Mouse (Mus musculus): ENCODE measurements around the gene Ncl. TPM values are rescaled to one million over a fixed set of nuclear protein-coding genes. Genes with fewer than 3 reads are reported as not detected.

Gene Ncl
- 368 and 423 TPM in 2 replicates for polyA plus RNA-seq (2015; fragmentation: Nextera tagmentation; extraction: Ambion mirVana)

- WGBS: under 1% methylated on average over 100 of the region's 102 CpGs
- peak within 1 kb of the TSS; percentile 100 for H3K27ac ChIP-seq
- peak within 1 kb of the TSS; percentile 90 for H3K9ac ChIP-seq
- H3K9me3 ChIP-seq: no peaks in the 10 kb centered on the region
- H3K4me3 ChIP-seq (replicated peaks): peak within 1 kb of the TSS; percentile 80
- ATAC-seq (ENCODE audit: insufficient read depth, low FRiP score, low read depth): peak; percentile 98
- H3K36me3 ChIP-seq: peaks cover 31% of the 10 kb centered on the region
- H3K4me1 ChIP-seq: peaks cover 17% of the 10 kb centered on the region
- H3K27me3 ChIP-seq (replicated peaks): no peaks in the 10 kb centered on the region
- H3K4me2 ChIP-seq: peak within 1 kb of the TSS; percentile 73
Measured at GRCm38 (mm10) chr1:86358906-86359797, at the start of gene Ncl. TSS of gene Ncl (minus strand) at chr1:86359400.

- 0 out of 2 replicates have a peak, but pooled peaks cover 9% of the 10 kb centered on the region for H3K4me1 ChIP-seq
- no peak overlapping the region for H3K4me2 ChIP-seq
- H3K36me3 ChIP-seq: no peaks in the 10 kb centered on the region
- ATAC-seq (ENCODE audit: insufficient read depth, low FRiP score, low read depth): no peak
- H3K9me3 ChIP-seq: no peaks in the 10 kb centered on the region
- 78% methylated on average over 10 of the region's 10 CpGs for WGBS
- H3K27ac ChIP-seq: no peak overlapping the region
- no peak overlapping the region for H3K9ac ChIP-seq
- H3K27me3 ChIP-seq (replicated peaks): no peaks in the 10 kb centered on the region
- H3K4me3 ChIP-seq (replicated peaks): no peak overlapping the region
Measured at GRCm38 (mm10) chr1:86408515-86408914, 49.3 kb upstream of the Ncl start.

- peak; percentile 45; the same call in 1 of the 2 replicates for ATAC-seq (ENCODE audit: insufficient read depth, low FRiP score, low read depth)
- no peak overlapping the region for H3K27ac ChIP-seq
- WGBS: 49% methylated on average over 8 of the region's 8 CpGs
Measured at GRCm38 (mm10) chr1:86406914-86407313, 47.7 kb upstream of the Ncl start.

GRCm38 (mm10) chr1:86406313-86406712, 47.1 kb upstream of the Ncl start:
- Histone ChIP-seq H3K4me1 (0 out of 2 replicates have a peak, but pooled peaks cover 9% of the 10 kb centered on the region), H3K27ac (no peak overlapping the region), H3K4me3 (replicated peaks) (no peak overlapping the region), H3K9ac (no peak overlapping the region), H3K9me3 (no peaks in the 10 kb centered on the region), H3K4me2 (no peak overlapping the region), H3K36me3 (no peaks in the 10 kb centered on the region), H3K27me3 (replicated peaks) (no peaks in the 10 kb centered on the region)
- no peak for ATAC-seq (ENCODE audit: insufficient read depth, low FRiP score, low read depth)
- 69% methylated on average over 4 of the region's 4 CpGs for WGBS

More at GRCm38 (mm10) chr1:86406914-86407313, 47.7 kb upstream of the Ncl start:
- H3K4me1 ChIP-seq: 0 out of 2 replicates have a peak, but pooled peaks cover 9% of the 10 kb centered on the region
- no peak overlapping the region for H3K4me2 ChIP-seq
- no peaks in the 10 kb centered on the region for H3K9me3 ChIP-seq
- H3K27me3 ChIP-seq (replicated peaks): no peaks in the 10 kb centered on the region
- no peaks in the 10 kb centered on the region for H3K36me3 ChIP-seq
- H3K9ac ChIP-seq: no peak overlapping the region
- H3K4me3 ChIP-seq (replicated peaks): no peak overlapping the region

GRCm38 (mm10) chr1:86404834-86405233, 45.6 kb upstream of the Ncl start:
- H3K9me3 ChIP-seq: no peaks in the 10 kb centered on the region
- H3K27me3 ChIP-seq (replicated peaks): no peaks in the 10 kb centered on the region
- no peaks in the 10 kb centered on the region for H3K36me3 ChIP-seq
- H3K4me2 ChIP-seq: no peak overlapping the region
- H3K9ac ChIP-seq: no peak overlapping the region
- WGBS: 60% methylated on average over 5 of the region's 5 CpGs
- no peak overlapping the region for H3K4me3 ChIP-seq (replicated peaks)
- no peak overlapping the region for H3K27ac ChIP-seq
- 0 out of 2 replicates have a peak, but pooled peaks cover 9% of the 10 kb centered on the region for H3K4me1 ChIP-seq
- no peak for ATAC-seq (ENCODE audit: insufficient read depth, low FRiP score, low read depth)

- ATAC-seq (ENCODE audit: insufficient read depth, low FRiP score, low read depth): no peak
- Histone ChIP-seq H3K9ac (no peak overlapping the region), H3K4me2 (no peak overlapping the region), H3K27ac (no peak overlapping the region), H3K9me3 (no peaks in the 10 kb centered on the region), H3K36me3 (no peaks in the 10 kb centered on the region), H3K27me3 (replicated peaks) (no peaks in the 10 kb centered on the region), H3K4me1 (no peaks in the 10 kb centered on the region), H3K4me3 (replicated peaks) (no peak overlapping the region)
- 54% methylated on average over 8 of the region's 8 CpGs for WGBS
Measured at GRCm38 (mm10) chr1:86400096-86400754, 41.0 kb upstream of the Ncl start.

GRCm38 (mm10) chr1:86399322-86399721, 40.1 kb upstream of the Ncl start:
- no peaks in the 10 kb centered on the region for H3K36me3 ChIP-seq
- no peaks in the 10 kb centered on the region for H3K9me3 ChIP-seq
- no peak overlapping the region for H3K4me2 ChIP-seq
- no peak overlapping the region for H3K27ac ChIP-seq
- no peak for ATAC-seq (ENCODE audit: insufficient read depth, low FRiP score, low read depth)
- H3K9ac ChIP-seq: no peak overlapping the region
- H3K27me3 ChIP-seq (replicated peaks): no peaks in the 10 kb centered on the region
- 63% methylated on average over 2 of the region's 3 CpGs for whole genome bisulfite sequencing
- H3K4me3 ChIP-seq (replicated peaks): no peak overlapping the region
- no peaks in the 10 kb centered on the region for H3K4me1 ChIP-seq

GRCm38 (mm10) chr1:86398222-86398621, 39.0 kb upstream of the Ncl start:
- Histone ChIP-seq H3K4me2 (no peak overlapping the region), H3K4me1 (no peaks in the 10 kb centered on the region), H3K4me3 (replicated peaks) (no peak overlapping the region), H3K9me3 (no peaks in the 10 kb centered on the region), H3K36me3 (no peaks in the 10 kb centered on the region), H3K27me3 (replicated peaks) (no peaks in the 10 kb centered on the region), H3K9ac (no peak overlapping the region), H3K27ac (no peak overlapping the region)
- 40% methylated on average over 7 of the region's 7 CpGs for WGBS
- ATAC-seq (ENCODE audit: insufficient read depth, low FRiP score, low read depth): no peak

- Histone ChIP-seq H3K27me3 (replicated peaks) (no peaks in the 10 kb centered on the region), H3K4me1 (no peaks in the 10 kb centered on the region), H3K9me3 (no peaks in the 10 kb centered on the region), H3K4me3 (replicated peaks) (no peak overlapping the region), H3K27ac (peak overlapping the region; percentile 3; the same call in 1 of the 2 replicates), H3K9ac (no peak overlapping the region), H3K36me3 (no peaks in the 10 kb centered on the region), H3K4me2 (no peak overlapping the region)
- ATAC-seq (ENCODE audit: insufficient read depth, low FRiP score, low read depth): no peak
- 47% methylated on average over 8 of the region's 8 CpGs for WGBS
Measured at GRCm38 (mm10) chr1:86397621-86398020, 38.4 kb upstream of the Ncl start.

- no peaks in the 10 kb centered on the region for H3K4me1 ChIP-seq
- WGBS: 69% methylated on average over 7 of the region's 7 CpGs
- no peak for ATAC-seq (ENCODE audit: insufficient read depth, low FRiP score, low read depth)
- H3K4me3 ChIP-seq (replicated peaks): no peak overlapping the region
- no peak overlapping the region for H3K4me2 ChIP-seq
- H3K9ac ChIP-seq: no peak overlapping the region
- H3K27ac ChIP-seq: no peak overlapping the region
- H3K9me3 ChIP-seq: no peaks in the 10 kb centered on the region
- no peaks in the 10 kb centered on the region for H3K36me3 ChIP-seq
- no peaks in the 10 kb centered on the region for H3K27me3 ChIP-seq (replicated peaks)
Measured at GRCm38 (mm10) chr1:86395897-86396296, 36.7 kb upstream of the Ncl start.

- 84% methylated on average over 3 of the region's 3 CpGs for WGBS
Measured at GRCm38 (mm10) chr1:86394246-86394645, 35.0 kb upstream of the Ncl start.

GRCm38 (mm10) chr1:86393219-86393618, 34.0 kb upstream of the Ncl start:
- H3K9me3 ChIP-seq: no peaks in the 10 kb centered on the region
- peaks cover 3% of the 10 kb centered on the region; the same call in 1 of the 2 replicates for H3K4me1 ChIP-seq
- H3K36me3 ChIP-seq: no peaks in the 10 kb centered on the region
- H3K9ac ChIP-seq: no peak overlapping the region
- WGBS: 63% methylated on average over 3 of the region's 3 CpGs
- ATAC-seq (ENCODE audit: insufficient read depth, low FRiP score, low read depth): no peak
- no peak overlapping the region for H3K4me3 ChIP-seq (replicated peaks)
- H3K27ac ChIP-seq: no peak overlapping the region
- H3K27me3 ChIP-seq (replicated peaks): no peaks in the 10 kb centered on the region
- H3K4me2 ChIP-seq: no peak overlapping the region

More at GRCm38 (mm10) chr1:86394246-86394645, 35.0 kb upstream of the Ncl start:
- Histone ChIP-seq H3K36me3 (no peaks in the 10 kb centered on the region), H3K4me1 (peaks cover 3% of the 10 kb centered on the region; the same call in 1 of the 2 replicates), H3K27me3 (replicated peaks) (no peaks in the 10 kb centered on the region), H3K4me3 (replicated peaks) (no peak overlapping the region), H3K27ac (no peak overlapping the region), H3K9me3 (no peaks in the 10 kb centered on the region), H3K9ac (no peak overlapping the region), H3K4me2 (no peak overlapping the region)
- ATAC-seq (ENCODE audit: insufficient read depth, low FRiP score, low read depth): no peak
